Mouse (Mus musculus) liver, adult 2 months (tissue): ENCODE results near the gene Tll1.

ENCODE experiments used
- CTCF ChIP-seq: fragments of 200-500 bp; IDR thresholded peaks from 2 replicates; pipeline ENCODE4 v1.5.1; 2011; ENCODE audit warnings: low read depth, low read length, control low read depth
- POLR2A ChIP-seq: fragments of 200-500 bp; IDR thresholded peaks from 2 replicates; pipeline ENCODE4 v1.6.1; 2011; ENCODE audit warnings: low read length, control low read depth; ENCODE audit not compliant: insufficient read depth; ENCODE audit errors: extremely low read depth

- no peak for TF ChIP-seq CTCF
- no peak for TF ChIP-seq POLR2A
These were observed 176.5 kb downstream of the Tll1 start for GRCm38 (mm10) chr8:64029525-64029924.
